Mouse (Mus musculus) embryo, embryonic 9.5 days (tissue): Measurements from ENCODE around the gene B230217C12Rik.

Source experiments
- DNase-seq: peaks from one replicate; pipeline ENCODE4 v3.0.0-alpha.2; 2017; ENCODE audit errors: extremely low spot score

The B230217C12Rik gene

DNA sequence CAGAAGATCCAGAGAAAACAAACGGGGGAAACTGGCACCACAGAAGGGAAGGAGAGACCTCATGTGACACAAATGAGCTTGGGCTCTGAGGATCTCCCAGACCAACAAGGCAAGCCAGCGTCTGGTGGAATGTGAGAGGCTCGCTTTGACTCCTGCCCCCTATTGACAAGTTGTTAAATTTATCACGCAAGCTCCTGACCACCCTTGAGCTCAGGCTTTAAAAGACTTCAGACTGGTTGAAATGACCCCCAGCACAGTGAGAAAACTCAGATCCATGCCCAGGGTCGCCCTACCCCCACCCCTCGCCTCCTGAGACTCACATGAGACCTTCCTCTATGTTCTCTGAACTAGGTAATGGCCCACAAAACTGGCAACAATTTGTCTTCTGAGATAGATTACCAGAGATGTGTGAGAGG is at the start of gene B230217C12Rik:
B230217C12Rik (plus strand) TSS at position 242 of the 416 bp plus-strand sequence.
- DNase-seq = peak; percentile 70

DNA sequence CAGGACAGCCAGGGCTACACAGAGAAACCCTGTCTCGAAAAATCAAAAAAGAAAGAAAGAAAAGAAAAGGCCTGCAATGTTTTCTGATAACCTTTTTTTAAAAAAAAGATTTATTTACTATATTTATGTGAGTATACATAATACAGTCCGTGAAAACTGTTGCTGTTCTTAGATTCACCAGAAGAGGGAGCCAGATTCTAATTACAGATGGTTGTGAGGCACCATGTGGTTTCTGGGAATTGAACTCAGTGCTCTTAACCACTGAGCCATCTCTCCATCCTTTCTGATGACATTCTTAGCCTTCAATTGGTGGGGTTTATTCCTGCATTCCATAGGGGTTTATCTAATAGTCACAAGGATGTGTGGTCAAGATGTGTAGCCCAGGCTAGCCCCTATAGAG is 47.4 kb upstream of the B230217C12Rik start:
- DNase-seq = peak; percentile 58

DNA sequence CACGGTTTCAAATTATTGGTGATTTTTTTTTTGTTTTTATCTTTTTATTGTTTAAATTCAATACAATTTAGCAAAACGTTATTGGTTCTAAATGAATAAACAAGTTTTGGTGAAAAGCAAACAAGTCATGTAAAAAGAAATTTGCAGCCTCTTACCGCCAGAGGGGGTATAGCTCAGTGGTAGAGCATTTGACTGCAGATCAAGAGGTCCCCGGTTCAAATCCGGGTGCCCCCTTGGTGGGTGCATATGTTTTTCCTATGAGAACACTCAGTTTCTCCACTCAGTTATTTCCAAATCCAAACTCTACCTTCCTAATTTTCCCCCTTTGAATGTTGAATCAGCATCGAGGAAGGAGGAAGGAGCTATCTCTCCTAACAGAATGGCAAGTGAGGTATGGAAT is 43.7 kb upstream of the B230217C12Rik start:
- DNase-seq = peak; percentile 81

DNA sequence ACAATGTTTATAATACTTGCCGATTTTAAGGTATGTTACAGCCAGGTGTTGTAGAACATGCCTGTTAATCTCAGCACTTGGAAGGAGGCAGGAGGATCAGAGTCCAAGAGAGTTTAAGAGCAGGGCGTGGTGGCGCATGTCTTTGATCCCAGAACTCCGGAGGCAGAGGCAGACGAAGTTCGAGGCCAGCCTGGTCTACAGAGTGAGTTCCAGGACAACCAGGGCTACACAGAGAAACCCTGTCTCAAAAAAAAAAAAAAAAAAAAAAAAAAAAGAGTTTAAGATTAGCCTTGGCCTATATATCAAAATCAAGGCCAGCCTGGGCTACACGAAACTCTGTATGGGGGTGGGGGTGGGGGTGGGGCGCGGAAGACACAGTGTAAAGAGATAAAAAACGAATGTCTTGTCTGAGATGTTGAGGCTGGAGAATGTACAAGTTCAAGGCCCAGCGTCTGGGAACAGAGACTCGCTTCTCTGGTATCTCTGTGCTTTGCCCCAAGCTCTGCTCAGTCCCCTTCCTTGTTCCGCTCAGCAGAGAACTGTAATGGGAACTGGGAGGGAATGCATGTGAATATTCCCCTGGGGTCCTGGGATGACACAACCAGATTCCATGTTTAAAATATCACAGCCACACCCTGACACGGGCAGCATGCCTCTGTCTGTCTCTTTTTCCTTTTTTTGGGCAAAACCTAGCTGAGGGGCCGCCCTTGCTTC is 43.1 kb upstream of the B230217C12Rik start:
- no peak for DNase-seq

DNA sequence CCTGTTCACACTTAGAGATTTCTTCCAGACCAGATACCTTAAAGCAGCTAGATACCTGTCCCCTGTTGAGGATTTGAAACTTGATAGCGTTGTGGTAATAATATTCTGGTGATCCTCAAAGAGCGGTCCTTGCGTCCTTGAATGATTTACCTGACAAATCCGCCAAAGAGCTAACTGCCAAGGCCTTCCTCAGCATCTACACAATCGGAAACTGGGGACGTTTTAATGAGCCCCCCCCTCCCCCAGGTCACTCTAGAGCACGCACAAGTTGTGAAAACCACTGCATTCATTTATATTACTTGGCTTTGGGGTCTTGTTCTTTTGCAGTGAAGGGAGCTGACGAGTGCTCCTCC is 42.5 kb upstream of the B230217C12Rik start:
- DNase-seq = no peak

DNA sequence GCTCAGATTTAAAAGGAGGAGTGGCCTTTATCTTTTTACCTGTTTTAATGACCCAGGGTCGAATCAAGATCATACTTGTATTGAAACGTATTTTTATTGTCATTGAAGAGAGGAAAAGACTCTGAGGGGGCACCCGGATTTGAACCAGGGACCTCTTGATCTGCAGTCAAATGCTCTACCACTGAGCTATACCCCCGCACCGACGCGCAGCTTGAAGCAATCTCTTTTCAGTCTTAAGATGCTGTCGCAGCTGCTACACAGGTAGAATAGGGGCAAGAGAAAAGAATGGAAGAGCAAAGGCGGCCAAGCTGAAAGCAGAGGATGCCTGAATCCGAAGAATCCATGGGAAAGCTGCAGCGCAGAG is 41.8 kb upstream of the B230217C12Rik start, which contains the start of gene Lasp1:
Lasp1 (plus strand) TSS at position 219 of the 364 bp plus-strand sequence.
- DNase-seq = peak; percentile 96

DNA sequence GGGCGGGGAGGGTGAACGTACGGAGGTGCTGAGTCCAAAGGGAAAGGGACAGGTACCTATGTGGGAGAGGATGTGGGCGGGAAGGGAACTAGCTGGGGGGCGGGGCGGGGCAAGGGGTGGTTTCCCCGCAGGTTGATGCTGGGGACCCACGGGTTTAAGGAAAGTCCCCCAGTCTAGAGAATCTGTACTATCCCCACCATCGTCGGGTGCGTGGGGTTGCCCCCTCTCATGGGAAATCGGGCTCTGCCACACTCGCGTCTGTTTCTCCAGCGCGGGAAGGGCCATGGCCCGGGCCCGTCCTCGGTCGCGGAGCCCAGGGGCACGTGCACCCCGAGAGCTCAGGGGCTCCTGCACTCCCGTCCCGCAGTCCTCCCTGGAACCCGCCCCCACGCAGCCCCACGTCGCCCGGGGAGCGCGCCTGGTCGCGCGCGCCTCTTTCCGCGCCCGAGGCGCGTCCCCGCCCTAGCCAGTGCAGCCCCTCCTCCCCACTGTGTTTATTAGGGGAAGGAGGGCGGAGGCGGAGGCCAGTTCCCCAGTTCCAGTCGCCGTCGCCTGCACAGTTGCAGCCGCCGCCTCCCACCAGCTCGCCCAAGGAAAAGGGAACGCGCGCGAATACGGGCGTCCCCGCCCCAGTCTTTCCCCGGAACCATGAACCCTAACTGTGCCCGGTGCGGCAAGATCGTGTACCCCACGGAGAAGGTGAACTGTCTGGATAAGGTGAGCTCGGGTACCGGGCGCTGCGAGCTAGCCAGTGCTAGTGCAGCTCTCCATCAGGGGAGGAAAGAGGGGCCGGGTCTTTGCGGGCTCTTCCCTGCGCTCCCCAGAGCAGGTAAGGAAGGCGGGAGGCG is 41.2 kb upstream of the B230217C12Rik start:
- DNase-seq = peak; percentile 87

DNA sequence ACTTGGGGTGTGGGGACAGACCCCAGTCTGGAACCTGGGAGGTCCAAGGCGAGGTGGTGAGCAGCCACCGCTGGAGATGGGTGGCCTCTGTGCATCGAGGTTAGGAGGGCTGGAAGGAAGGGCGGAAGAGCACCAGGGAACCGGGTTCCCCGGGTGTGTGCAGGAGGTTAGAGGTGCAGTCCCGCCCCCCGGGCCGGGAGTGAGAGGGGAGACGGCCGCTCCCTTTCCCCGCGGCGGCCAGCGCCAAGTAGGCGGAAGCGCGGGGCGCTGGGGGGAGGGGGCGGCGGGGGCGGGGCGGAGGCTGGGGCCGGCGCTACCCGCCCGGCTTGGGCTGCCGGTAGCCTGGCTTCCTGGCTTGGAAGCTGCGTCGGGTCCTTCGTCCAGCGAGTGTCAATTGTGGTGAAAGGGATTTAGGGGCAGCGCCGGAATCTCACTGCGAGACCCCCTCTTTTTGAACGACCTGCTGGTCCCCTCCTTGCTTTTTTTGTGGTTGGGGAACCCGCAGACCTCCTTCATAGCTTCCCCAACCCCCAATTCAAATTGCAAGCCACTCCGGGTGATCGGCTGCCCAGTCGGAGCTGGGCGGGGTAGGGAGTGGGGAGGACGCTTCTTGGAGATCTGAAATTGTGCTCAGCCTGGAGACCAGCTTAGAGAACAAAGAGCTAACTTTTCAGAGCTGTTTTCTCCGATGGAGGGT is 40.4 kb upstream of the B230217C12Rik start:
- DNase-seq = peak; percentile 86

DNA sequence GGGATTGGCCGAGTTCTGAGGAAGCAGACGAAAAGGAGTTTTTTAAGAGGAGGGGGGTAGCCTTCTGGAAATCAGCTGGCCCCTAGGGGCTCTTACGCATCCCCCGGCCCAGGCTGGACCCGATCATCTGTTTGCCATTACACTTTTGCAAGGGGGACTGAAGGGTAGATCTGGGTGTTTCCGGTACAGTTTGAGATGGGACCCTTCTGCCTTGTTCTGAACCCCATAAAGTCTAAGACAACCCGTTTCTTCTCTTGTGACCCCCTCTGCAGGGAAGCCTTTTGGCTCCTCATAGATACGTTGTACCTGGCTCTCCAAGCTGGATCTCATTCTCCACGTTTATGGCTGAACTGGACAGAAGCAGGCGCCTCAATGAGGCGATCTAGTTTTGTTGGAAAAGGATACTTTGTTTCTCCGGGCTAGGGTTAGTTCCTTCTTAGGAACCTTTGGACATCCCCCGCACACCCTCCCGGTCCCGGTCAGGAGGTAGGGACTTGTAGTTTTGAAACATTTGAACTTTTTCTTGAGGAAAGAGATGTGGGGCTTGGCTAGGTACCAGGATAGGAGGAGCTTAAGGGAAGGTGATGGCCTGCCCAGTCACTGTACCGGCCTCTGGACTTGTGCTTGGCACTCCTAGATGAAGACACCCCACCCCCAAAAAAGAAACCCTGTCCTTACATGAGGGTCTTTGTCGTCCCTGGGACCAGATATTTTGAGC is 39.7 kb upstream of the B230217C12Rik start:
- peak; percentile 20 for DNase-seq

DNA sequence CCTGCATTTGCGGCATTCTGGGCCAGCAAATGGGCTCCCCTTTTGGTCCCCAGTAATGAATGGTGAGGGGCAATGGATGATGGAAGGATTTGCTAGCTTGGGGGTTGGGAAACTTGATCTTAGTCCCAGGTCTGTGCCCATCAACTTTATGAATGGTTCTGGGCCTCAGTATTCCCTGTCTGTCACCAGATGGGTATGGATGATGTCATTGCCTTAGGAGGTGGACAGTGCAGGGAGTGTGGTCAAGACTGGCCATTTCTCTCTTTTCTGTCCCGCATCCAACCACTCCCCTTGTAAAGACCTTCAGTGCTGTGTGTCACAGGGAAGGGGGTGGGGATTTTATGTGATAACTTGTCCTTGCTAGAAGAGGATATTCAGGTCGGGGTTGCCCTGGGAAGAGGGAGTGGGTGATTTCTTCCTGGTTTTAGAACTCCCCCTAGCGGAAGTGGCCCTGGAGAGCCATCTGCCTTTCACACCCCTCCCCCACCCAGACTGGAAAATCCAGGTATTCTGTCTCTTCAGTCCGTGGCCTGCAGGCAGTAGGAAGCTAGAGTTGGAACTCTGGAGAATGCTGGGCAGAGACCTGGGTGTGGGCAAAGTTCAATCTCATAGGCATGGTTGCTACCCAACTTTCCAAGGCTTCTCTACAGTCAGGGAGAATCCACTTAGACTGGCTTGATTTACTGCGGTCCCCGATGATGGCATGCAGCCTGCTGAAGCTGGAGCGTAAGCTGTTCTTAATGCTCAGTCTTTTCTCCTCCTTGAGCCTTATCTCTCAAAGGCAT is 39.0 kb upstream of the B230217C12Rik start:
- peak; percentile 77 for DNase-seq

DNA sequence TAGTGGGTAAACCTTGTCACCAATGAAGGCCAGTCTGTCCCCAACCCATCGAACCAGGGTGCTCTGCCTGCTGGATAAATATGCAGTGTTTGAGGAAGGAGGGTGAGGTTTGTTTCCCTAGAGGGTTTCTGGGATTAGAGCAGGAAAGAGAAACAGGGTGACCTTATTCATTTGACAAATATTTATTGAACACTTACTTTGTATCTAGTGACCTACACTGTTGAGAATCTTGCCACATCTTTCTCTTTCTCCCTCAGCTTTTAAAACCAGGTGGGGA is 38.4 kb upstream of the B230217C12Rik start:
- no peak for DNase-seq

DNA sequence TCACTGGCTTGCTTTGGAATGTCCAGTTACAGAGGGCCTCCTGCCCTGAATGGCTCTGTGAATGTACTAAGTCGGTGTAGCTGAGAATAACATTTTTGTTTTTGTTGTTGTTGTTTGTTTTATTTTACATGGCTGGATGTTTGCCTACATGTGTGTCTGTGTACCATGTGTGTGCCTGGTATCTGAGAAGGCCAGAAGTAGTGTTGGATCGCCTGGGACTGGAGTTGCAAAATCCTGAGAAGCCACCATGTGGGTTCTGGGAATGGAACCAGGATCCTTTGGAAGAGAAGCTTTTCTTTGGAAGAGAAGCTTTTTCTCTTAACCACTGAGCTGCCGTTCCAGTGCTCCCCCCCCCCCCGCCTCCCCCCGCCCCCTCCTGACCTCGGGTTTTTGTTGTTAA is 38.1 kb upstream of the B230217C12Rik start:
- DNase-seq = no peak

DNA sequence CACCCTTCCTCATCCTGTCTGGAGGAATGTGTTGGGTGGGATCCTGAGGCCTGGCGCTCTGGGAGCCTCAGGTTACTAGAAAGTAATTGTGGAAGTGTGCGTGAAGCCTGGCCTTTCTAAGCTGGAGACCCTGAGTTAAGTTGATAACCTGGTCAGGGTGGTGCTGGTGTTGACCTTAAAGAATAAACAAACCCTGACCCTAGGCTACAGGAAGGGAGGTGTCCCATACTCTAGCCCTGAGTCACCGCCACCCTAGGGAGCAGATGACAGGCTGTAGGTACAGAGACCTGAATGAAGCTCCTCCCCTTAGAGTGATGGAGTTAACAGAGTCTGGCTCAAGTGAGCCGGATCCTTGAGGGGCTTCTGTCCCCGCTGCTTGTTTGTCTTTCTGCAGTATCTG is 36.7 kb upstream of the B230217C12Rik start:
- DNase-seq = no peak

DNA sequence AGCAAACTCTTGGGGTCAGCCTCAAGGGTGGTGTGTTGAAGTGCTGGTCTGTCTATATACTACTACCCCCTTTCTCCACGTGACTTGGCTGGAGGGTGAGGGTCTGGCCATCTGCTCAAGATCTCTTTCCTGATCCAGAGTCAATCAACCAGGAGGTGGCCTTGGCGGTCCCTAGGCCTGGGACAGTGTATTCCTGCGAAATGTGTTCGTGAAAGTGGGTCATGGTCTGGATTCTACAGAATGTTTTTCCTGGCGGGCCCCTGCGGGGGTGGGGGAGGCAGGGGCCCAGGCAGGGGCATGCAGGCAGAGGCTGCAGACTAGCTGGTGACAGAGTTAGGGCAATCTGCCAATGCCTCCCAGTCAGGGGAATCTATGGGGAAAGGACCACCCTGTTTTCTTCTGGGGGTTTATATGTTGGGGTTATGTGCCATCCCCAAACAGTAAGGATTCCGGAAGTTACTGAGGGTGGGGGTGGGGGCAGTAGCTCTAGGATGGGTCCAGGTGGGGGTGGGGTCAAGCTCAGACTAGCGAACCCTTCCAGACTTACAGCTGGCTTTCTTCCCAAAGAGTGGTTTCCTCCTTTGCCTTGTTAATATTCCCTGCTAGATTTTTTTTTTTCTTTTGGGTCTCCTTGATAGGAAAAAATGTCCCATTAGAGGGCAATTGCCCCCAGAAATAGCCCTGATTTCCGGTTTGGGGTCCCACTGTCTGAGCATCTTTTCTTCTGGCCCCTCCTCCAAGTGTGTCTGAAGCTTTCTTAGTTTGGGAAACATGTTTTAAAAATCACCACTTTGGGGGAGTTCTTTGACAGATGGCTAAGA is 35.5 kb upstream of the B230217C12Rik start:
- no peak for DNase-seq

DNA sequence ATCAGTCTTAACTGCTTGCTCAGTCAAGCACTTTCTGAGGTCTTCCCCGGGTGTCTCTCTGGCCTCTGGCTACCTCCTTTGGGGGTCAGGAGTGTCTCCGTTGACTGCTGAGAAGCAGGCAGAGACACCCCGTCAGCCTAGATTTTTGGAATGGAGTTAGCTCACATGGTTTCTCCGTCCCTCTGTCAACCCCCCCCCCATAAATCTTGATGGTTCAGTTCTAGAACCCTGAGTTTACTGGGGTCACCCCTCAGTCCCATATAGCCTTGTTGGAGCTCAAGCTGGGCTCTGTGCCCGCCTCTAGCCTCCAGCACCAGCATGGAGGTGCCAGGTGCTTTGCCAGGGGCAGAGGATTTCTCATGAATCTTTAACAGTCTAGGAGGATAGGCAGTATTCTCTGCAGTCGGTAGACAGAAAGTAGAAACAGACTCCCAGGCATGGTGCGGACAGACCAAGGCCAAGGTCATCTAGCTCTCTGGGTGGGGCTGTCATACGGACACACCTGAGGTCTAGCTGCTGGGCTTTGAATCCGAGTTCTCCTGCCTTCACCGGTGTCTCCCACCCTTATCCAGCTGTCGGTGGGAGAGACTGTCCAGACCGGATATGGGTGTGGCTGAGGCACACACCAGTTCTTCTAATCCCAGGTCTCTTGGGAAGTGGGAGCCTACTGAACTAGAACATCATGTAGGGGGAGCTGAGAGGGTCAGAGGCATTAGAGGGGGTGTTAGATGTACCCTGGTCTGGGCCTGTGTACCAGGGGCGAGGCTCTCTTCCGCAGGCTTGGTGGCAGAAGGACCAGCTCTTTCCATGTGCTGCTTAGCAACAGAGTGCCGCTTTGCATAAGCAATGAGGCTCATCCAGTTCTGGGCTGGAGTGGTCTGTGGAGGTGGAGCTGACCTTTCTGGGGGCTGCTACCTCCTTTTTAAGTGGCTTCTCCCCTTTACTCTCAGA is 34.6 kb upstream of the B230217C12Rik start:
- DNase-seq = peak; percentile 22

DNA sequence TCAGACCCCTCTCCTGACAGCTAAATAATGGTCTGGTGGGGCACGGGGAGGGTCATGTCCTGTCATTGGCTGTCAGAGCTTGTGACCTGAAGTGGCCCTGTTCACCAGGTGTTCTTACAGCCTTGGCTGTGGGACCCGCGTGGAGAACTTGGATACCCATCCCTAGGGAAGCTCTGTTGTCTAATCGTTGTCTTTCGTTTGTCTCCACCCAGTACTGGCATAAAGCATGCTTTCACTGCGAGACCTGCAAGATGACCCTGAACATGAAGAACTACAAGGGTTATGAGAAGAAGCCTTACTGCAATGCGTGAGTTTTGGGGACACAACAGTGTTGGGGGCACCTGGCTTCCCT is 34.0 kb upstream of the B230217C12Rik start:
- no peak for DNase-seq

DNA sequence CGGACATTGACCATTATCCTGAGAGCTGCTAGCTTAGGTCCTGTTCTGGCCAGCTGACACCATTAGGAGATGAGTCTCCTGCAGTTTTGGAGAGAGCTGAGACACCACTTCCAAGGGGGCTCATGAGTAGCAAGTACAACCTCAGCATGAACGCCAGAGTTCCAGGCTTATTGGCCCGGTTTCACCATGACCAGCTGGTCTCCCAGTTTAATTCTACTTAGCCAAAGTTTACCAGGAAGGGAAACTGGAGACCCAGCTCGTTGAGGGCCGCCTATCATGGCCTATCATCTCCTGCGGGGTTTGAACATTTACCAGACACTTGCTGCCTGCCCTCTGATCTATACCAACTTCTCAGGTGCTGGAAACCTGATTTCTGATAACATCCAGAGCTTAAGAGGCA is 33.0 kb upstream of the B230217C12Rik start:
- DNase-seq = no peak

DNA sequence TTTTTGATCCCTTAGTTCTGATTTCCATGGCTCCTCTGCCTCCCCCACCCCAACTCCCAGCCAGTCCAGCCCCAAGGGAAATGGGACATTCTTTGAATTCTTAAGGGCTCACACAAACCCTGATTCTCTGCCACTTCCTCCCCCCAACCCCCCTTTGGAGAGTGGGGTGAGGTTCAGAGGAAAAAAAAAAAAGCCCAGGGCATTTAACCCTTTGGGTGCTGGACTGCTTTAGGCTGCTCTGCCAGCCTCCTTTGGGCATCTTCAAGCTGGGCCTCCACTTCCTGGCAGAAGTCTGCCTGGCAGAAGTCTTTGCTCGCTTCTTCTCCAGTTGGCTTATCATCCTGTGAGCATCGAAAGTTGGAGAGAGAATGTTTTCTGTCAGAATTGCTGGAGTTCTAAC is 32.5 kb upstream of the B230217C12Rik start:
- DNase-seq = peak; percentile 58

DNA sequence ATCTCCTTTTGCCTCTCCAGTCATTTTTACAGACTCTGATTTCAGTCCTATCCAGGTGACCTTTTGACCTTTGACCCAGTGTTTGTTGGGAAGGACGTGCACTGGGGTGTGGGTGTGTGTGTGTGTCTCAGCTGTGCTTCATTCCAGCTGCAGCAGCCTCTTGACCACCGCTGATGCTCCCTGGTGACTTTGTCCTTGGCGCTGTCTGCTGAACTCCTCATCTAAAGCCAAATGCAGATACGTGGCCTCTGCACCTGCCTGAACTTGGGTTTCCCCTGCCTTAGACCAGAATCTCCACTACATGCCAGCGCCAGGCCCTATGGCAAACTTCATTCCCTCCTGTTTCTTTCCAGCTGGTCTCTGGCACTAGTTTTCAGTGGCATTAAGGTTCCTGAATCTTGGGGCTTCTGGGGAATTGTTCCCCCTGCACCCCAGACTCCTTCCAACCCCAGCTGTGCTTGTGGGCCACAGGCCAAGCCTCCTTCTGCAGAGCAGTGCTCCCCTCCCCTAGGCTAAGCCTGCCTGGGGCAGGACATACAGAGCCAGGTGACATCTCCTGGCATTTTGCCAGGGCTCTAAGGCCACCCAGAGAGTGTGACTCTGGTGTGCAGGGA is 31.9 kb upstream of the B230217C12Rik start:
- DNase-seq = no peak
